Mouse (Mus musculus): ENCODE data around the gene Dlg1.

The Dlg1 gene

GRCm38 (mm10) chr16:31844246-31844645 lies 181.0 kb downstream of the Dlg1 start:
- DNase-seq (ENCODE audit: low read depth, low spot score) = no peak

GRCm38 (mm10) chr16:31846763-31847162 lies 183.5 kb downstream of the Dlg1 start:
- DNase-seq (ENCODE audit: low read depth, low spot score) = no peak

GRCm38 (mm10) chr16:31863920-31864319 lies 200.7 kb downstream of the Dlg1 start:
- DNase-seq (ENCODE audit: low read depth, low spot score) = no peak

- no peak for DNase-seq (ENCODE audit: low read depth, low spot score)
Observed at GRCm38 (mm10) chr16:31865242-31865641, 202.0 kb downstream of the Dlg1 start.

- DNase-seq (ENCODE audit: low read depth, low spot score) = no peak
Observed at GRCm38 (mm10) chr16:31866911-31867310, 203.7 kb downstream of the Dlg1 start.

- no peak for DNase-seq (ENCODE audit: low read depth, low spot score)
Observed at GRCm38 (mm10) chr16:31867736-31868135, 204.5 kb downstream of the Dlg1 start.

GRCm38 (mm10) chr16:31873721-31874120 lies 210.5 kb downstream of the Dlg1 start:
- no peak for DNase-seq (ENCODE audit: low read depth, low spot score)

- DNase-seq (ENCODE audit: low read depth, low spot score) = no peak
Observed at GRCm38 (mm10) chr16:31875391-31875790, 212.1 kb downstream of the Dlg1 start.

GRCm38 (mm10) chr16:31876386-31876785 lies 213.1 kb downstream of the Dlg1 start:
- no peak for DNase-seq (ENCODE audit: low read depth, low spot score)

GRCm38 (mm10) chr16:31878052-31878451 lies 214.8 kb downstream of the Dlg1 start:
- DNase-seq (ENCODE audit: low read depth, low spot score) = no peak

GRCm38 (mm10) chr16:31878573-31879257 lies 215.5 kb downstream of the Dlg1 start, which contains the start of gene Meltf:
TSS of gene Meltf (plus strand) at chr16:31878810.
- peak; percentile 15 for DNase-seq (ENCODE audit: low read depth, low spot score)

GRCm38 (mm10) chr16:31880146-31880840 lies 217.1 kb downstream of the Dlg1 start:
- DNase-seq (ENCODE audit: low read depth, low spot score) = no peak

- no peak for DNase-seq (ENCODE audit: low read depth, low spot score)
Observed at GRCm38 (mm10) chr16:31882381-31882908, 219.2 kb downstream of the Dlg1 start.

GRCm38 (mm10) chr16:31883302-31883701 lies 220.1 kb downstream of the Dlg1 start:
- no peak for DNase-seq (ENCODE audit: low read depth, low spot score)

GRCm38 (mm10) chr16:31883902-31884301 lies 220.7 kb downstream of the Dlg1 start:
- DNase-seq (ENCODE audit: low read depth, low spot score) = no peak

- no peak for DNase-seq (ENCODE audit: low read depth, low spot score)
Observed at GRCm38 (mm10) chr16:31890907-31891306, 227.7 kb downstream of the Dlg1 start.

- DNase-seq (ENCODE audit: low read depth, low spot score) = no peak
Observed at GRCm38 (mm10) chr16:31893396-31894141, 230.3 kb downstream of the Dlg1 start.

GRCm38 (mm10) chr16:31896971-31897774 lies 233.9 kb downstream of the Dlg1 start:
- DNase-seq (ENCODE audit: low read depth, low spot score) = no peak

- no peak for DNase-seq (ENCODE audit: low read depth, low spot score)
Observed at GRCm38 (mm10) chr16:31898546-31899326, 235.5 kb downstream of the Dlg1 start.

- no peak for DNase-seq (ENCODE audit: low read depth, low spot score)
Observed at GRCm38 (mm10) chr16:31901886-31902285, 238.6 kb downstream of the Dlg1 start.

GRCm38 (mm10) chr16:31903239-31903638 lies 240.0 kb downstream of the Dlg1 start:
- no peak for DNase-seq (ENCODE audit: low read depth, low spot score)
